Mouse (Mus musculus): ENCODE results near the gene Dcun1d3. TPM values are rescaled to one million over a fixed set of nuclear protein-coding genes. Genes with fewer than 3 reads are reported as not detected.

Gene Dcun1d3
- polyA plus RNA-seq, 1 experiment, result 37.9 TPM

DNA sequence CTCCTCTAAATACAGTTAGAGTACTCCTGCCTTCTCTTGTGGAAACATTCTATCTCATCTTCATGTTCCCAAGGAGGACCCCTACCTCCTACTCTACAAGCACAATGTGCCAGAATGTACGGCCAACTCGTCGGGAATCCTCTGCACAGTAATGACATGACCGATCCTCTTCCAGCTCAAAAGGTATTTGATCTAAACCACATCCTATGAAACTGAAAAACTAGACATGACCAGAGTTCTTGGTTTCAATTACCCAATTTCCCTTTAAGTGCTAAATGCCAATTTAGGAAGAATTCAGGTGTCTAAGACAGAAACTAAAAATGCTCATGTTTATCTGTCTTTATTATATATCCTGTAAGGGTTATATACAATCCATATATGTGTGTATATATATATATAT lies 23.9 kb downstream of the Dcun1d3 start:
- no peak overlapping the region for H3K27ac ChIP-seq (ENCODE audit: insufficient read depth, low read length)
- no peaks in the 10 kb centered on the region for H3K4me1 ChIP-seq (ENCODE audit: control insufficient read depth, insufficient read depth, low read length)
- H3K9me3 ChIP-seq (replicated peaks; ENCODE audit: control insufficient read depth, insufficient read depth, low read length, poor library complexity, severe bottlenecking), result no peaks in the 10 kb centered on the region
- peaks cover 3% of the 10 kb centered on the region; the same call in 1 of the 2 replicates for H3K36me3 ChIP-seq (ENCODE audit: control insufficient read depth, insufficient read depth, low read length, poor library complexity, severe bottlenecking)
- H3K27me3 ChIP-seq (ENCODE audit: control insufficient read depth, insufficient read depth, low read length, poor library complexity, severe bottlenecking), result no peaks in the 10 kb centered on the region
- no peak overlapping the region for H3K4me3 ChIP-seq (ENCODE audit: low read depth, low read length)
- TF ChIP-seq POLR2A (IDR thresholded peaks at IDR 0.05; ENCODE audit: insufficient read depth, low read length) (no peak), CTCF (IDR thresholded peaks at IDR 0.05; ENCODE audit: low read depth, low read length) (no peak), EP300 (IDR thresholded peaks at IDR 0.05; ENCODE audit: insufficient read depth, low read depth, low read length) (no peak)
- no peak overlapping the region for H3K9ac ChIP-seq (ENCODE audit: low read depth, poor library complexity, severe bottlenecking)

DNA sequence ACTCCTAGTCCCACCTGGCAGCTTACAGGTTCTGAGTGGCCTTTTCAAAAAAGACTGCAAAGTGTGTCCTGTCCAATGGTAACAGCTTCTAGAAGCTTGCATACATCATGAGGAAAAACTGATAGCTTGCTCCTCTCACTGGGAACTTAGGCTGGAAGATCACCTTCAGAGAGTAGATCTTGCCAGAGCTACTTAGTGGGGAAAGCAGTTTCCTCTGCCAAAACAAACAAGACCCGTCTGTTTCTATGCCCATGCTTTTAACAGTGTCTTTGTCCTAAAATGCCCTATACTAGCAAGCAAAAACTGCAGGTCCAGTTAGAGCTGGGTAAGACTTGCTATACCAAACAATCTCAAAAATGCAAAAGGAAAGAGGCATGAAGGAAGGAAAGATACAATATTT lies 30.0 kb downstream of the Dcun1d3 start:
- Histone ChIP-seq H3K9ac (ENCODE audit: low read depth, poor library complexity, severe bottlenecking) (no peak overlapping the region), H3K36me3 (ENCODE audit: control insufficient read depth, insufficient read depth, low read length, poor library complexity, severe bottlenecking) (peaks cover 7% of the 10 kb centered on the region), H3K9me3 (replicated peaks; ENCODE audit: control insufficient read depth, insufficient read depth, low read length, poor library complexity, severe bottlenecking) (no peaks in the 10 kb centered on the region), H3K4me3 (ENCODE audit: low read depth, low read length) (no peak overlapping the region), H3K27me3 (ENCODE audit: control insufficient read depth, insufficient read depth, low read length, poor library complexity, severe bottlenecking) (no peaks in the 10 kb centered on the region), H3K4me1 (ENCODE audit: control insufficient read depth, insufficient read depth, low read length) (no peaks in the 10 kb centered on the region), H3K27ac (ENCODE audit: insufficient read depth, low read length) (no peak overlapping the region)
- no peak for TF ChIP-seq CTCF (IDR thresholded peaks at IDR 0.05; ENCODE audit: low read depth, low read length)
- no peak for TF ChIP-seq POLR2A (IDR thresholded peaks at IDR 0.05; ENCODE audit: insufficient read depth, low read length)
- TF ChIP-seq EP300 (IDR thresholded peaks at IDR 0.05; ENCODE audit: insufficient read depth, low read depth, low read length), result no peak

DNA sequence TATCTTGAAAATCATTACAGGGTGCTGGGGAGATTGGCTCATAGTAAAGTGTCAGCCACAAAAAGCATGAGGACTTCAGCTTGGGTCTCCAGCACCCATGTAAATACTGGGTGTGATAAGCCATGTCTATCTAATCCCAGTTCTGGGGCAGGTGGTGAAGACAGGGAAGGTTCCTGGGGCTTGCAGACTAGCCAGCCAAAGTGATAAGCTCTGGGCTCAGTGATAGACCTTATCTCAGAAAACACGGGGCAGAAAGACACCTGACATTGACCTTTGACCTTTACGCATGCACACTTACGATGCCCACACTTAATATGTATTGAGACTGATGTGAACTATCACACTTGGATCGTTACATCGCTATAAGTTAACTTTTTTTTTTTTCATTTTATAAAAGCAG lies 31.6 kb downstream of the Dcun1d3 start:
- TF ChIP-seq EP300 (IDR thresholded peaks at IDR 0.05; ENCODE audit: insufficient read depth, low read depth, low read length), result no peak
- TF ChIP-seq CTCF (IDR thresholded peaks at IDR 0.05; ENCODE audit: low read depth, low read length), result no peak
- TF ChIP-seq POLR2A (IDR thresholded peaks at IDR 0.05; ENCODE audit: insufficient read depth, low read length), result no peak
- Histone ChIP-seq H3K27ac (ENCODE audit: insufficient read depth, low read length) (no peak overlapping the region), H3K9me3 (replicated peaks; ENCODE audit: control insufficient read depth, insufficient read depth, low read length, poor library complexity, severe bottlenecking) (no peaks in the 10 kb centered on the region), H3K4me1 (ENCODE audit: control insufficient read depth, insufficient read depth, low read length) (no peaks in the 10 kb centered on the region), H3K27me3 (ENCODE audit: control insufficient read depth, insufficient read depth, low read length, poor library complexity, severe bottlenecking) (no peaks in the 10 kb centered on the region), H3K4me3 (ENCODE audit: low read depth, low read length) (no peak overlapping the region), H3K9ac (ENCODE audit: low read depth, poor library complexity, severe bottlenecking) (no peak overlapping the region), H3K36me3 (ENCODE audit: control insufficient read depth, insufficient read depth, low read length, poor library complexity, severe bottlenecking) (peaks cover 3% of the 10 kb centered on the region)

DNA sequence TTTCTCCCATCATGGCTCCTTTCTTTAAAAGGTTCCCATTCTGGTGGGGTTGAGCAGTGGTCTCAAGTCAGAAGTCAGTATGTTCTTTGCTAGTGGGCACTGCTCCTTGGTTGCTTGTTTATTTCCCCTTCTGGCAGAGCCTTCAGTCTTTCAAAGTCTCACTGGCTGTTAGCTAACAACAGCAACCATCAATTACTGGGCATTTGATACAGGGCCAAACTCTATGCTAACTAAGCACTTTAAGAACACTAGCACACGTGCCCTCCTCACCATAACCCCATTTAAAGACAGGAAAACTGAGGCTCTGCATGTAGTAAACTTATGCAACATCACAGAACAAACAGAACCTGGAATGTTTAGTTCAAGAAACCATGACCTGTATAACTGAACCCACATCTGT lies 33.9 kb downstream of the Dcun1d3 start:
- peak overlapping the region; percentile 92 for H3K9ac ChIP-seq (ENCODE audit: low read depth, poor library complexity, severe bottlenecking)
- H3K4me3 ChIP-seq (ENCODE audit: low read depth, low read length), result no peak overlapping the region; the same call in 1 of the 2 replicates
- peak overlapping the region; percentile 100 for H3K27ac ChIP-seq (ENCODE audit: insufficient read depth, low read length)
- H3K4me1 ChIP-seq (ENCODE audit: control insufficient read depth, insufficient read depth, low read length), result peaks cover 2% of the 10 kb centered on the region
- H3K9me3 ChIP-seq (replicated peaks; ENCODE audit: control insufficient read depth, insufficient read depth, low read length, poor library complexity, severe bottlenecking), result no peaks in the 10 kb centered on the region
- peaks cover 10% of the 10 kb centered on the region for H3K36me3 ChIP-seq (ENCODE audit: control insufficient read depth, insufficient read depth, low read length, poor library complexity, severe bottlenecking)
- TF ChIP-seq CTCF (IDR thresholded peaks at IDR 0.05; ENCODE audit: low read depth, low read length), result no peak
- no peak for TF ChIP-seq POLR2A (IDR thresholded peaks at IDR 0.05; ENCODE audit: insufficient read depth, low read length)
- TF ChIP-seq EP300 (IDR thresholded peaks at IDR 0.05; ENCODE audit: insufficient read depth, low read depth, low read length), result no peak
- no peaks in the 10 kb centered on the region for H3K27me3 ChIP-seq (ENCODE audit: control insufficient read depth, insufficient read depth, low read length, poor library complexity, severe bottlenecking)

DNA sequence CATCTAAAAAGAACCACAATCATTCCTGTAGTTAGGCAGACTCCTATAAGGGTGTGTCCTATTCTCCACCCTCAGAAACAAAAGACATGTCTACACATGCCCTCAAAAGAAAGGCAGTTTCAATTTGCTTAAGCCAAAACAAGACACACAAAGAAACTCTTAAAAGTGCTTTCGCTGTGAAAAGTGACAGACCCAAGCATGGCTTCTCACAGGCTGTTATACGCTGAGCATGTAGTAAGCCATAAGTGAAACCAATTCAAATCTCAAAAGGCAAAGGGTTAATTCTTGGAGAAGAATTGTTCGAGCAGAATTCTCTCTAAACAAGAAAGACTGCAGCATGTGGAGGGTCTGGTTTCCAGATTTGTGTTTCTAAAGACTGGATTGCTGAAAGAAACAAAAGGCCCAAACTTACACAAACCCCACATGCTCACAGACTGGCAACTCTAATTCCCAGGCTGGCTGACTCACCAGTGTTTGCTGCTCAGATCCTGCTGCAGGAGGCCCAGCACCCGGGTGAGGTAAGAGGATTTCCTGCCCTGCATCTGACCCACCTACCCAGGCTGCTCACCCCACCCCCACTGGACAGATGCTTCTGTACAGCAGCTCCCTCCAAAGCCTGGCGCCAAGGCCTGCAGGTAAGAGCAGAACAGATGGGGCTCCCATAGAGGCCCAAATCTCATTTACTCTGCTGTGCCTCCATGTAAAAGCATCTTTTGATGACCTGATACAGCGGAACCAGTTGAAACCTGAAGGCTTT lies 34.6 kb downstream of the Dcun1d3 start:
- TF ChIP-seq POLR2A (IDR thresholded peaks at IDR 0.05; ENCODE audit: insufficient read depth, low read length), result no peak
- TF ChIP-seq EP300 (IDR thresholded peaks at IDR 0.05; ENCODE audit: insufficient read depth, low read depth, low read length), result peak; percentile 92
- H3K27me3 ChIP-seq (ENCODE audit: control insufficient read depth, insufficient read depth, low read length, poor library complexity, severe bottlenecking), result no peaks in the 10 kb centered on the region
- peak overlapping the region; percentile 100 for H3K27ac ChIP-seq (ENCODE audit: insufficient read depth, low read length)
- peak overlapping the region; percentile 4 for H3K4me3 ChIP-seq (ENCODE audit: low read depth, low read length)
- peaks cover 2% of the 10 kb centered on the region for H3K4me1 ChIP-seq (ENCODE audit: control insufficient read depth, insufficient read depth, low read length)
- H3K9me3 ChIP-seq (replicated peaks; ENCODE audit: control insufficient read depth, insufficient read depth, low read length, poor library complexity, severe bottlenecking), result no peaks in the 10 kb centered on the region
- H3K9ac ChIP-seq (ENCODE audit: low read depth, poor library complexity, severe bottlenecking), result peak overlapping the region; percentile 92
- H3K36me3 ChIP-seq (ENCODE audit: control insufficient read depth, insufficient read depth, low read length, poor library complexity, severe bottlenecking), result peaks cover 6% of the 10 kb centered on the region; the same call in 1 of the 2 replicates

DNA sequence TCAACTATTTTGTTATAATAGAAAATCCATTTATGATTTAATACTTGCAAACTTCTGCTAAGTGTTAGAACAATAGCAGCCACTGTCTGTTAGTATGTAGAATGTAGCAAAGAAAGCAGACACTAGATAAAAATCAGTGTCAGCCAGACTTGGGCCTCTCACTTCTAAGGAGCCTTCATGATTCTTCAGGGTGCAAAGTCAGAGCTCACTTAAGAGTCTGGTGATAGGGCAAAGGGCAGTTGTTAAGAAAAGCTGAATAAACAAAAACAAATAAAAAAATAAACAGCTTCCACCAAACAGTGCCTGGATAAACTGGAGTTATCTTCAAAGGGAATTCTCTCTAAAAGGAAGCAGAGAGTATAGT lies 35.1 kb downstream of the Dcun1d3 start:
- TF ChIP-seq EP300 (IDR thresholded peaks at IDR 0.05; ENCODE audit: insufficient read depth, low read depth, low read length) (no peak), POLR2A (IDR thresholded peaks at IDR 0.05; ENCODE audit: insufficient read depth, low read length) (no peak), CTCF (IDR thresholded peaks at IDR 0.05; ENCODE audit: low read depth, low read length) (no peak)
- peak overlapping the region; percentile 100 for H3K27ac ChIP-seq (ENCODE audit: insufficient read depth, low read length)
- peaks cover 2% of the 10 kb centered on the region for H3K4me1 ChIP-seq (ENCODE audit: control insufficient read depth, insufficient read depth, low read length)
- no peaks in the 10 kb centered on the region for H3K27me3 ChIP-seq (ENCODE audit: control insufficient read depth, insufficient read depth, low read length, poor library complexity, severe bottlenecking)
- H3K4me3 ChIP-seq (ENCODE audit: low read depth, low read length), result no peak overlapping the region
- no peaks in the 10 kb centered on the region for H3K9me3 ChIP-seq (replicated peaks; ENCODE audit: control insufficient read depth, insufficient read depth, low read length, poor library complexity, severe bottlenecking)
- H3K36me3 ChIP-seq (ENCODE audit: control insufficient read depth, insufficient read depth, low read length, poor library complexity, severe bottlenecking), result peaks cover 7% of the 10 kb centered on the region; the same call in 1 of the 2 replicates
- no peak overlapping the region for H3K9ac ChIP-seq (ENCODE audit: low read depth, poor library complexity, severe bottlenecking)

Data from ES-Bruce4 (cell line).